Mouse (Mus musculus) hematopoietic stem cell, adult 5-6 weeks (primary cell): ENCODE results near the gene Ank3. TPM values are rescaled to one million over a fixed set of nuclear protein-coding genes. Genes with fewer than 3 reads are reported as not detected.

Experiments used
- ATAC-seq, 2 experiments: fragments of 125-278 bp in 1 of 2; replicated peaks in 1 of 2; 2 replicates each; pipeline ENCODE4 v1.8.0; 2016 to 2017; ENCODE audit warnings: inconsistent platforms in 2 of 2, mild to moderate bottlenecking in 2 of 2, moderate number of reproducible peaks in 2 of 2, low read depth in 1 of 2, moderate TSS enrichment in 1 of 2; ENCODE audit not compliant: low FRiP score in 2 of 2, poor library complexity in 2 of 2, severe bottlenecking in 2 of 2, insufficient read depth in 1 of 2, low TSS enrichment in 1 of 2
- total RNA-seq: library from RNA; stranded (forward); fragments of 172-1452, 232-1000 nt; gene quantifications from 2 replicates; pipeline ENCODE4 v1.2.3, GENCODE M21; 2017

The Ank3 gene
- total RNA-seq, 1 experiment from 2014 or later, result not detected

DNA sequence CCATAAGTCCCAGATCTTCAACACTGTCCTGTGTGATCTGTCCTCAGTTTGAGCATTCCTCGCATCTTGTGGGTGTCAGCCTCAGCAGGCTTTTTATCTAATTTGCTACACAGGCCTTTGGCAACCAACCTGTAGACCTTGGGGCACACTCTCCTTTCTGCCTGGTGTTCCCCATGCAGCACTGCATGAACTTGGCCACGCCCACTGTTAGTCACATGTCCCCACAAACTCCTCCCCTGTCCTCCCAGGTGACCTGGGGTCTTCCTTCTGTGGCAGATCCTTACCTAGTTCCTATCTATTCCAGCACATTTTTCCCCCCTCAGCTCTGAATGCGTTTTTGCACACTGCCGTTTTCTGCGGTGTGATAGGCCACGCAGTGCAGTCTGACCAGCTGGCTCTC lies 55.0 kb downstream of the Ank3 start:
- ATAC-seq, result no peak

DNA sequence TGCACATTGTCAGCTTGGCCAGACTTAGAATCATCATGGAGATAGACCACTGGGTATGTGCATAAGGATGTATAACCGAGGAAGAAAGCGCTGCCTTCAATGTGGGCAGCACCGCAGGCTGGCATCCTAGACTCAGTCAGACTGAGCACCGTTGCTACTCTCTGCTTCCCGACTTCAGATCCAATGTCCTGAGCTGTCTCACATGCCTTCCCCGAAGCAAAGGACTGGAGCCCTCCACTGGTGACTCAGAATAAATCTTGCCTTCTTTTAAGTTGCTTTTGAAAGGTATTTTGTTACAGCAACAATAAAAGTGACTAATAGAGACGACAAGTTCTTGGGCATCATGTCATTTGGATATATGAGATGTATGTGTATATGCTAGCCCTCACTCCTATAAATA lies 55.9 kb downstream of the Ank3 start:
- no peak for ATAC-seq

- ATAC-seq, result no peak
Measured at GRCm38 (mm10) chr10:69464826-69465225, 66.3 kb downstream of the Ank3 start.

GRCm38 (mm10) chr10:69465558-69466200 lies 67.1 kb downstream of the Ank3 start:
- ATAC-seq, result no peak

- no peak for ATAC-seq
Measured at GRCm38 (mm10) chr10:69466201-69466585, 67.6 kb downstream of the Ank3 start.

- ATAC-seq, result no peak
Measured at GRCm38 (mm10) chr10:69466586-69466985, 68.0 kb downstream of the Ank3 start.

DNA sequence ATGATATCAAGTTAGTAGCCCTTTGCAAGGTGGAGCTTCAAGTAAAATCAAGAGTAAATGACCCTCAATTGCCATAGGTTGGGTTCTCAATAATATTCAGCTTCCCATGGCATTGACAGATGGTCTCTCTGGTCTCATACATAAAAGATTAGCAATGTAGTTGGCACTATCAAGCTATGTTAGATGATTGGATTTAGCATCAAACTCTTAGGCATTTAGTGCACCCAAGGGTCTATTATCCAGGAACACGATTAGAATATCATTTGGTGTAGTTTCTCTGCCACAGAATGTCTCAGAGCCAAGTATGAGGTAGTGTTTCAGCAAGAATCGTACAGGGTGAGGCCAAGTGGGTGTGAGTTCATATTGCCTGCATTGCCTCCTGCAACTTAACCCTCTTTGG lies 68.6 kb downstream of the Ank3 start:
- ATAC-seq, result no peak

GRCm38 (mm10) chr10:69471841-69472240 lies 73.3 kb downstream of the Ank3 start:
- ATAC-seq, result no peak

DNA sequence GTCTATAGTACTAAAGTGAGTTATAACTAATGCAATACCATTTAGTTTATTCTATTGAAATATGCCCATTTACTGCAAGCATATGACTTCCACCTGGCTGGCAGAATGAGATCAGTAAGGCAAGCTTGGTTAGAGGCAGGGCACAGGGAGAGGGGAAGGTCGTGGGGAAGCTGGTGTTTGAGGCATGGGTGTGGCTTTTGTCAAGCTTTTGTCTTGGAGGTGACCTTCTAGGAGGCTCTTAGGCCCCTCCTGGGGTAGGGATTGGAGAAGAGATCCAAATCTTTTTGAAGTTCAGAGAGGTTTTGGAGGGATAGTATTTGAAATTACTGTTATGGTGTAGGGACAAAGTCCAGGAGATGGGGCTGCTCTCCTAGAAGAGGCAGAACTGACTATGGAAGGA lies 78.3 kb downstream of the Ank3 start:
- ATAC-seq, result no peak

- ATAC-seq, result no peak
Measured at GRCm38 (mm10) chr10:69477656-69478055, 79.1 kb downstream of the Ank3 start.

DNA sequence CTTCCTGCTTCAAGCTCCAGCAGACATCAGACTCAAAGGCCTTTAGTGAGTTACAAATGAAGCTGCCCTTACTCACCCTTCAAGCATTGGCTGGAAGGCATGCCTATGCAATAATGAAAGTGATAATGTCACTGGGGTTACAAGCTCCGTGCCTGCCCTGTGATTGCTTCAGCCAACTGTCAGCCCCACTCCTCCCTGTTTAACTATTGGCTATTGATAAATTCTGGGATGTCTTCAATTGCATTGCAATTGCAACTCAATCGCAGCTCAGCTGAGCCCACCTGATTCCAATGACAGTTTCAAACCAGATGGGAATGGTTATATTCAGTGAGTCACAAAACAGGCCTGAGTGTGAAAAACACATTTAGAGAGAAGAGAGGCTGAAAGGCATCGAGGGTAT lies 80.3 kb downstream of the Ank3 start:
- ATAC-seq, result no peak

DNA sequence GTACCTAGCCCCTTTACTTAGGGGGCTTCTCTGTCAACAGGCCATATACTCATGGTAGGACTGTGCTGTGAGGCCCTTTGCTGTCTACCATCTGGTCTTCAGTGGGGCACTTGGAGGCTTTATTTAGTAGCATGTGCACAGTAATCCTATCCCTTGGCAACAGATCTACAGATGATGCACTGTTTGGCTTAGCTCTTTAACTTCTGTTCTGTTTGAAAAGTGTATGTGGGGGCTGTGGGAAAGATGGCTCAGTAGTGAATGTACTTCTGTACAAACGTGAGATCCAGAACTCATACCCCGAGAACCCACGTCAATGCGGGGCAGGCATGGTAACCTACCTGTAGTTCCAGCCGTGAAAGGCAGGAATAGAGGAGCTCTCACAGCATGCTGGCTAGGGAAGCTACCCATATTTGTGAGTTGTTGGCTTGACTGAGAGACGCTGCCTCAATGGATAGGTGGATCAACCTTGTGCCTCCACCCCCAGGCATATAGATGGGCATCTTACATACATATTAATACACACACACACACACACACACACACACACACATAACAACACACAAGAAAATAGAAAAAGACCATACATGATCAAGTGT lies 86.7 kb downstream of the Ank3 start:
- ATAC-seq, result no peak

DNA sequence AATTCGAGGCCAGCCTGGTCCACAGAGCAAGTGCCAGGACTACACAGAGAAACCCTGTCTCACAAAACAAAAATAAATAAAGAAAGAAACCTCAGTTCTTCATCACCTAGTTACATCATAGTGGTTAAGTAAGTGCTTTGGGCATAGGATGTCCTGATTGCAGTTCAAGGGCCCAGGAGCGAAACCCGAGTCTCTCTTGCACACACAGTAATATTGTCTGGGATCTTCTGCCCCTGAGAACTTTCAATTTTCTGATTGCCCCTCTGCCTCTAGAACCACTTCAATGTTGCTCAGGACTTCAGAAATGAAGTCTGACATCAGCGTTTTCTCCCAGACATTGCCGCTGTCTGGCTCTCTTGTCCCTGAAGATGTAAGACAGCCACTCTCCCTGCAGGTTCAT lies 91.6 kb downstream of the Ank3 start:
- no peak for ATAC-seq

GRCm38 (mm10) chr10:69491975-69492374 lies 93.4 kb downstream of the Ank3 start:
- ATAC-seq, result no peak

DNA sequence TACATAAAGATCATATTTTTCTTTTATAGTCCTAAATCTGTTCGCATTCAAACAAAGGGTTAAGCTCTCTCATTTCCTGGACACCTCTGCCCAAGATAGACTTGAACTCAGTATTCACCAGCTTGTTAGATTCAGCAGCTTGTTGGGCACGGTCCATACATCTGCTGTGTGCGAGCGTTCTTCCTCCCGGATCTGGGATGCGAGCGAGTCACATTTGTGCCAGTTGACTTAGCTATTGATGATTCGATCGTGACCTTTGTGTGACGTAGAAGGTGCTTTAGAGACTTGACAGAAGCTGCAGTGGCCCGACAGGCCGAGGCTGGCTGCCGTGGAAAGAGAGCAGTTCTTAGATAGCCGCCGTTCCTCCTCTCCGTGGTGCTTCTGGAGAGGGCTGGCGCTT lies 98.8 kb downstream of the Ank3 start:
- no peak for ATAC-seq

- ATAC-seq, result no peak
Measured at GRCm38 (mm10) chr10:69500171-69500860, 101.7 kb downstream of the Ank3 start.

DNA sequence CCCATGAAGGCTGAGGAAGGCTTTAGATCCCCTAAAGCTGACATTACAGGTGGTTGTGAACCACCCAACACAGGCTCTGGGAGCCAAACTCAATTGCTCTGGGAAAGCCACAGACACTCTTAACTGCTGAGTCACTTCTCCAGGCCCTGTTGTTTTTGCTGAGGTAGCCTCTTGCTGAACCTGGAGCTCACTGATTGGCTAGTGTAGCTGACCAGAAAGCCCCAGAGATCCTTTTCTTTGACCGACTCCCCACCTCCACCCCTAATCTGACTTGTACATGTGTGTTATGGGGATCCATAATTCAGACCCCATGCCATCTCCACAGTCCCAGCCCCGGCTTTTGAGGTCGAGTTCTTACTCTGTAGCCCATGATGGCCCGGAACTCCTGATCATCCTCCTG lies 105.2 kb downstream of the Ank3 start:
- no peak for ATAC-seq

- no peak for ATAC-seq
Measured at GRCm38 (mm10) chr10:69507719-69508118, 109.1 kb downstream of the Ank3 start.

DNA sequence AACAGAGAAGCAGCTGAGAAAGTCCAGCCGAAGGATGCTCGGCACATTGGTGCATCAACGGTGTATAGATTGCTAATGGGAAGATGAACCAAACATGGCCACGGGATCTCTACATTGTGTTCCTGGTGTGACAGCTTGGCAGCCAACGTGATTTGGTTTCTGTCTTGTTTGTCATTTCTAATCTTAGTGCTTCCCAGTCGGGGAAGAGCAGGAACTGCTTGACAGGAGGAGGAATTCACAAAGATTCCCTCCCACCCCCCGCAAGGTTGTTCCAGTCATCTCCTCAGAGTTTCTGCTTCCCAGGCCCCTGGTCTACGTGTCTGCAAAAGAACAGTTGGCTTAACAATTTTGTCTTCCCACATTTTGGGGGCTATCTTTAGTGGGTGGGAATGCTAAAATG lies 111.8 kb downstream of the Ank3 start:
- no peak for ATAC-seq
